Mouse (Mus musculus): ENCODE data around the gene Jtb.
"Not testable (repeated sequence)": the region's sequence is repeated elsewhere in the genome, so short reads cannot be mapped to it uniquely, and the experiment has no call there.

- not testable (repeated sequence) for TF ChIP-seq CTCF, EP300 (IDR thresholded peaks at IDR 0.05; ENCODE audit: low read depth)
Measured at GRCm38 (mm10) chr3:90252659-90253058, 21.3 kb downstream of the Jtb start.
